Mouse (Mus musculus): Measurements from ENCODE around the gene Dus3l. TPM values are rescaled to one million over a fixed set of nuclear protein-coding genes. Genes with fewer than 3 reads are reported as not detected.

Dus3l gene
- polyA plus RNA-seq, 1 experiment from 2014 or later, result 24.6 TPM

GRCm38 (mm10) chr17:56729151-56729550 lies 35.4 kb upstream of the Dus3l start:
- Histone ChIP-seq H3K27me3 (replicated peaks) (peaks cover 64% of the 10 kb centered on the region), H3K4me2 (no peak overlapping the region), H3K36me3 (peaks cover 5% of the 10 kb centered on the region; the same call in 1 of the 2 replicates), H3K9ac (no peak overlapping the region), H3K4me3 (no peak overlapping the region), H3K27ac (no peak overlapping the region), H3K4me1 (peaks cover 19% of the 10 kb centered on the region), H3K9me3 (replicated peaks) (no peaks in the 10 kb centered on the region)
- 50% methylated on average over 6 of the region's 6 CpGs for WGBS (ENCODE audit: insufficient replicate concordance)
- no peak for ATAC-seq

GRCm38 (mm10) chr17:56729656-56730055 lies 34.9 kb upstream of the Dus3l start:
- Histone ChIP-seq H3K27ac (no peak overlapping the region), H3K4me1 (peaks cover 19% of the 10 kb centered on the region), H3K36me3 (0 out of 2 replicates have a peak, but pooled peaks cover under 1% of the 10 kb centered on the region), H3K9ac (no peak overlapping the region), H3K4me3 (no peak overlapping the region), H3K4me2 (no peak overlapping the region), H3K9me3 (replicated peaks) (no peaks in the 10 kb centered on the region), H3K27me3 (replicated peaks) (peaks cover 69% of the 10 kb centered on the region)
- 66% methylated on average over 2 of the region's 2 CpGs for WGBS (ENCODE audit: insufficient replicate concordance)
- no peak for ATAC-seq

GRCm38 (mm10) chr17:56736534-56736933 lies 28.0 kb upstream of the Dus3l start:
- Histone ChIP-seq H3K27me3 (replicated peaks) (peaks cover 79% of the 10 kb centered on the region), H3K4me1 (no peaks in the 10 kb centered on the region), H3K27ac (no peak overlapping the region), H3K9ac (no peak overlapping the region), H3K4me3 (no peak overlapping the region), H3K4me2 (no peak overlapping the region), H3K9me3 (replicated peaks) (0 out of 2 replicates have a peak, but pooled peaks cover 3% of the 10 kb centered on the region), H3K36me3 (no peaks in the 10 kb centered on the region)
- 30% methylated on average over 8 of the region's 8 CpGs for WGBS (ENCODE audit: insufficient replicate concordance)
- no peak for ATAC-seq

- Histone ChIP-seq H3K27me3 (replicated peaks) (peaks cover 79% of the 10 kb centered on the region), H3K4me3 (no peak overlapping the region), H3K4me2 (no peak overlapping the region), H3K9ac (no peak overlapping the region), H3K27ac (no peak overlapping the region), H3K9me3 (replicated peaks) (0 out of 2 replicates have a peak, but pooled peaks cover 3% of the 10 kb centered on the region), H3K4me1 (no peaks in the 10 kb centered on the region), H3K36me3 (no peaks in the 10 kb centered on the region)
- 67% methylated on average over 10 of the region's 10 CpGs for WGBS (ENCODE audit: insufficient replicate concordance)
- ATAC-seq, result no peak
Observed at GRCm38 (mm10) chr17:56738221-56738620, 26.3 kb upstream of the Dus3l start.

- Histone ChIP-seq H3K4me3 (no peak overlapping the region), H3K27me3 (replicated peaks) (peaks cover 73% of the 10 kb centered on the region), H3K4me2 (no peak overlapping the region), H3K27ac (no peak overlapping the region), H3K9me3 (replicated peaks) (0 out of 2 replicates have a peak, but pooled peaks cover 3% of the 10 kb centered on the region), H3K36me3 (no peaks in the 10 kb centered on the region), H3K9ac (no peak overlapping the region), H3K4me1 (no peaks in the 10 kb centered on the region)
- no peak for ATAC-seq
- WGBS (ENCODE audit: insufficient replicate concordance), result 67% methylated on average over 17 of the region's 17 CpGs
Observed at GRCm38 (mm10) chr17:56740118-56740787, 24.3 kb upstream of the Dus3l start.

- no peak overlapping the region for H3K27ac ChIP-seq
- H3K27me3 ChIP-seq (replicated peaks), result peaks cover 74% of the 10 kb centered on the region
- no peak overlapping the region for H3K4me3 ChIP-seq
- no peak overlapping the region for H3K9ac ChIP-seq
- 65% methylated on average over 17 of the region's 17 CpGs for WGBS (ENCODE audit: insufficient replicate concordance)
- H3K36me3 ChIP-seq, result no peaks in the 10 kb centered on the region
- no peaks in the 10 kb centered on the region for H3K4me1 ChIP-seq
- no peak for ATAC-seq
- H3K4me2 ChIP-seq, result no peak overlapping the region
- 0 out of 2 replicates have a peak, but pooled peaks cover 3% of the 10 kb centered on the region for H3K9me3 ChIP-seq (replicated peaks)
Observed at GRCm38 (mm10) chr17:56740788-56741160, 23.8 kb upstream of the Dus3l start.

GRCm38 (mm10) chr17:56744173-56744572 lies 20.4 kb upstream of the Dus3l start:
- no peaks in the 10 kb centered on the region for H3K4me1 ChIP-seq
- H3K9ac ChIP-seq, result no peak overlapping the region
- ATAC-seq, result no peak
- H3K4me2 ChIP-seq, result no peak overlapping the region
- no peaks in the 10 kb centered on the region for H3K36me3 ChIP-seq
- no peak overlapping the region for H3K27ac ChIP-seq
- H3K4me3 ChIP-seq, result no peak overlapping the region
- H3K9me3 ChIP-seq (replicated peaks), result no peaks in the 10 kb centered on the region
- 39% methylated on average over 5 of the region's 5 CpGs for WGBS (ENCODE audit: insufficient replicate concordance)
- peaks cover 71% of the 10 kb centered on the region for H3K27me3 ChIP-seq (replicated peaks)

- Histone ChIP-seq H3K27me3 (replicated peaks) (peaks cover 98% of the 10 kb centered on the region), H3K4me3 (peak overlapping the region; percentile 41)
- peak; percentile 72 for ATAC-seq
Observed at GRCm38 (mm10) chr17:56751404-56752072, 13.0 kb upstream of the Dus3l start.

GRCm38 (mm10) chr17:56753452-56753851 lies 11.1 kb upstream of the Dus3l start:
- peaks cover 88% of the 10 kb centered on the region for H3K27me3 ChIP-seq (replicated peaks)
- H3K9me3 ChIP-seq (replicated peaks), result no peaks in the 10 kb centered on the region
- no peak overlapping the region for H3K4me3 ChIP-seq
- no peak overlapping the region for H3K27ac ChIP-seq
- 32% methylated on average over 15 of the region's 15 CpGs for WGBS (ENCODE audit: insufficient replicate concordance)
- H3K9ac ChIP-seq, result no peak overlapping the region
- H3K4me2 ChIP-seq, result no peak overlapping the region
- ATAC-seq, result no peak
- H3K36me3 ChIP-seq, result no peaks in the 10 kb centered on the region
- peaks cover 56% of the 10 kb centered on the region for H3K4me1 ChIP-seq

More at GRCm38 (mm10) chr17:56751404-56752072, 13.0 kb upstream of the Dus3l start:
- Histone ChIP-seq H3K27ac (no peak overlapping the region), H3K9me3 (replicated peaks) (no peaks in the 10 kb centered on the region), H3K4me1 (peaks cover 37% of the 10 kb centered on the region), H3K36me3 (no peaks in the 10 kb centered on the region), H3K9ac (peak overlapping the region; percentile 45), H3K4me2 (peak overlapping the region; percentile 66)
- WGBS (ENCODE audit: insufficient replicate concordance), result 19% methylated on average over 71 of the region's 71 CpGs

- H3K4me2 ChIP-seq, result peak overlapping the region; percentile 40
- H3K9me3 ChIP-seq (replicated peaks), result no peaks in the 10 kb centered on the region
- no peak overlapping the region for H3K4me3 ChIP-seq
- H3K27ac ChIP-seq, result no peak overlapping the region
- H3K9ac ChIP-seq, result no peak overlapping the region
- ATAC-seq, result no peak
- H3K36me3 ChIP-seq, result no peaks in the 10 kb centered on the region
- WGBS (ENCODE audit: insufficient replicate concordance), result 11% methylated on average over 36 of the region's 36 CpGs
- H3K4me1 ChIP-seq, result peaks cover 66% of the 10 kb centered on the region
- peaks cover 78% of the 10 kb centered on the region for H3K27me3 ChIP-seq (replicated peaks)
Observed at GRCm38 (mm10) chr17:56754271-56755185, 10.0 kb upstream of the Dus3l start.

GRCm38 (mm10) chr17:56756703-56757399 lies 7.7 kb upstream of the Dus3l start:
- Histone ChIP-seq H3K4me1 (peaks cover 74% of the 10 kb centered on the region), H3K4me3 (peak overlapping the region; percentile 60), H3K9me3 (replicated peaks) (no peaks in the 10 kb centered on the region), H3K27ac (no peak overlapping the region), H3K27me3 (replicated peaks) (peaks cover 62% of the 10 kb centered on the region), H3K36me3 (no peaks in the 10 kb centered on the region), H3K9ac (peak overlapping the region; percentile 77), H3K4me2 (peak overlapping the region; percentile 97)
- 2% methylated on average over 51 of the region's 51 CpGs for WGBS (ENCODE audit: insufficient replicate concordance)
- peak; percentile 3; the same call in 1 of the 2 replicates for ATAC-seq
